Mouse (Mus musculus) liver, postnatal 0 days (tissue): ENCODE results near the gene Pparg. TPM values are rescaled to one million over a fixed set of nuclear protein-coding genes. Genes with fewer than 3 reads are reported as not detected.

Experiments used
- ATAC-seq: fragments of 200-750 bp; cut with Nextera tagmentation; 2 replicates; pipeline ENCODE4 v1.8.0; 2017; ENCODE audit warnings: mild to moderate bottlenecking, moderate library complexity
- DNase-seq: peaks from one replicate; pipeline ENCODE4 v3.0.0-alpha.2; 2016
- H3K27ac ChIP-seq: fragments of 300-500 bp; sonication (generic); 2 replicates; pipeline ENCODE4 v1.5.1; 2014; ENCODE audit warnings: antibody characterized with exemption, moderate library complexity, mild to moderate bottlenecking, low read depth
- H3K27me3 ChIP-seq: fragments of 300-500 bp; sonication (generic); 2 replicates; pipeline ENCODE4 v1.6.1; 2014; ENCODE audit warnings: low read length, control low read depth, mixed read lengths; ENCODE audit not compliant: insufficient read depth
- H3K36me3 ChIP-seq: fragments of 300-500 bp; sonication (generic); replicated peaks from 2 replicates; pipeline ENCODE4 v1.6.1; 2014; ENCODE audit warnings: mild to moderate bottlenecking, control low read depth, low read length, moderate library complexity, mixed read lengths; ENCODE audit not compliant: insufficient read depth
- H3K4me1 ChIP-seq: fragments of 300-500 bp; sonication (generic); 2 replicates; pipeline ENCODE4 v1.6.1; 2014; ENCODE audit warnings: antibody characterized with exemption, mild to moderate bottlenecking, control low read depth; ENCODE audit not compliant: insufficient read depth
- H3K4me2 ChIP-seq: fragments of 300-500 bp; sonication (generic); 2 replicates; pipeline ENCODE4 v1.6.1; 2014; ENCODE audit warnings: low read depth, mild to moderate bottlenecking, low read length, moderate library complexity, mixed read lengths
- H3K4me3 ChIP-seq: fragments of 300-500 bp; sonication (generic); 2 replicates; pipeline ENCODE4 v1.5.1; 2014; ENCODE audit warnings: low read depth, low read length
- H3K9ac ChIP-seq: fragments of 300-500 bp; sonication (generic); replicated peaks from 2 replicates; pipeline ENCODE4 v1.6.1; 2014; ENCODE audit warnings: mild to moderate bottlenecking, moderate library complexity
- H3K9me3 ChIP-seq: fragments of 300-500 bp; sonication (generic); 2 replicates; pipeline ENCODE4 v1.6.1; 2016; ENCODE audit warnings: mild to moderate bottlenecking, control low read depth, low read length, mixed read lengths
- CTCF ChIP-seq: sonication (generic); IDR thresholded peaks from 2 replicates; pipeline ENCODE4 v1.5.1; 2016; ENCODE audit warnings: antibody characterized with exemption, low read depth
- EP300 ChIP-seq: IDR thresholded peaks from 2 replicates; pipeline ENCODE4 v1.6.1; 2016; ENCODE audit warnings: antibody characterized with exemption, low read depth, mild to moderate bottlenecking
- WGBS: fragments of 180-500 bp; shearing (Covaris S2); extraction: QIAGEN DNeasy Blood & Tissue Kit; methylation state at CpG from one replicate; pipeline ENCODE4 v1.1.7; 2014; ENCODE audit not compliant: insufficient replicate concordance; 5-methylcytosine and 5-hydroxymethylcytosine counted together
- polyA plus RNA-seq: library from polyadenylated mRNA; unstranded; fragments of >200 nt; fragmentation: Nextera tagmentation; extraction: Ambion mirVana; gene quantifications from 2 replicates; pipeline ENCODE4 v1.2.1, GENCODE M21; 2015

The Pparg gene
- polyA plus RNA-seq, 1 experiment from 2014 or later, result 4.9 TPM

DNA sequence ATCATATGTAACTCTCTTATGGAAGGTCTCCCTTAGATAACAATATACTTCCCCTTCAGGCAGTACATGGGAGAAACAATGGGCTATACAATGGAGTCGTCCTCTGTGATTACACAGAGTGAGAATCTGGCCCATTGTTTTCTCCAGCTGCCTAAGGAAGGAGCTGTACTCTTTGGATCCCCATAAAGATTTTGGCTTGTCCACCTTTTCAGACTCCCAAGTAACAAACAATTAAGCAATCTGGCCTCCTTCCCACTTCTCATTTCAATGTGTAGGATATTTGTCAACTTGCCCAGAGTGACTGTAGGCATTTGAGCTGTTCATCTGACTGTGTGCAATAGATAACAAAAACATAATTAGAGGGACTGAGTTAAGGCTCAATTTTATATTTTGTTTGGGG lies 50.7 kb downstream of the Pparg start:
- no peaks in the 10 kb centered on the region for H3K36me3 ChIP-seq
- H3K4me2 ChIP-seq, result no peak overlapping the region
- H3K4me3 ChIP-seq, result no peak overlapping the region
- peaks cover 2% of the 10 kb centered on the region; the same call in 1 of the 2 replicates for H3K4me1 ChIP-seq
- no peak overlapping the region for H3K27ac ChIP-seq
- no peaks in the 10 kb centered on the region for H3K27me3 ChIP-seq
- DNase-seq (no peak), ATAC-seq (no peak)
- 28% methylated on average over 1 of the region's 1 CpGs for WGBS
- TF ChIP-seq EP300 (no peak), CTCF (no peak)
- no peaks in the 10 kb centered on the region for H3K9me3 ChIP-seq
- no peak overlapping the region for H3K9ac ChIP-seq

DNA sequence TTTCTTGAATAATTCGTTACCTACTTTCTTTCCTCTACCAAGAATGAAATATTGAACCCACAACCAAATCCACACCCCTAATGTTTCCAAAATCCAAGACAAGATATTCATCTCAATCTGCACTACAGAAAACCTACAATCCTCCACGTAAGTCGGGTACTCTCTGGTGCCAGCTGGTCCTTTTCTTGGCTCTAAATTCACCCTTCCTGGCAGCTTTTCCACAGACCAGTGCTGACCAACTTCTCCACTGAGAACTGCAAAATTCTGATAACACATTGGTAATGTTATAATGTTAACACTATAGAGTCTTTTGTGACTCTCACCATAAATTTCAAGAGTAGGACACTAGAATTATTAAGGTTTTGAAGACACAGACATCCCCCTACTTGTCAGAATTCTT lies 57.4 kb downstream of the Pparg start:
- H3K9me3 ChIP-seq, result no peaks in the 10 kb centered on the region
- no peak overlapping the region for H3K4me2 ChIP-seq
- no peaks in the 10 kb centered on the region for H3K27me3 ChIP-seq
- no peaks in the 10 kb centered on the region for H3K36me3 ChIP-seq
- DNase-seq (no peak), ATAC-seq (no peak)
- WGBS, result 82% methylated on average over 3 of the region's 3 CpGs
- no peak overlapping the region for H3K9ac ChIP-seq
- no peak overlapping the region for H3K27ac ChIP-seq
- no peak for TF ChIP-seq CTCF
- TF ChIP-seq EP300, result no peak
- no peaks in the 10 kb centered on the region; the same call in 1 of the 2 replicates for H3K4me1 ChIP-seq
- H3K4me3 ChIP-seq, result no peak overlapping the region

DNA sequence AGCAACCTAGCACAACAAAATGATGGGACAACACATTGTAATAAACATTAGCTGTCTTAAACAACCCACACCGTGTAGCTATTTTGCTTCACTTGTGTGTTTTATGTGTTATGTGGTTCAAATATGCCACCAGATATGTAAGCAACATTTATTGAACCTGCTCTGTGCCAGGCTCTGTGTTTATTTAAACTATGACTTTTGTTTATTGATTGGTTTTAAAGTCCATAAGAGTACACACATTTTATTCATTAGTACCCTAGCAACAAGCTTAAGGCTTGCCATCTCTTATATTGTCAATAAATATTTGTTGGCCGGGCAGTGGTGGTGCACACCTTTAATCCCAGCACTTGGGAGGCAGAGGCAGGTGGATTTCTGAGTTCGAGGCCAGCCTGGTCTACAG lies 58.2 kb downstream of the Pparg start:
- Histone ChIP-seq H3K4me3 (no peak overlapping the region), H3K9ac (no peak overlapping the region), H3K9me3 (no peaks in the 10 kb centered on the region), H3K27ac (no peak overlapping the region), H3K36me3 (no peaks in the 10 kb centered on the region), H3K4me2 (no peak overlapping the region), H3K4me1 (peaks cover under 1% of the 10 kb centered on the region), H3K27me3 (no peaks in the 10 kb centered on the region)
- TF ChIP-seq CTCF, result no peak
- no peak for TF ChIP-seq EP300
- DNase-seq (no peak), ATAC-seq (peak; percentile 57)
- 62% methylated on average over 3 of the region's 3 CpGs for WGBS

DNA sequence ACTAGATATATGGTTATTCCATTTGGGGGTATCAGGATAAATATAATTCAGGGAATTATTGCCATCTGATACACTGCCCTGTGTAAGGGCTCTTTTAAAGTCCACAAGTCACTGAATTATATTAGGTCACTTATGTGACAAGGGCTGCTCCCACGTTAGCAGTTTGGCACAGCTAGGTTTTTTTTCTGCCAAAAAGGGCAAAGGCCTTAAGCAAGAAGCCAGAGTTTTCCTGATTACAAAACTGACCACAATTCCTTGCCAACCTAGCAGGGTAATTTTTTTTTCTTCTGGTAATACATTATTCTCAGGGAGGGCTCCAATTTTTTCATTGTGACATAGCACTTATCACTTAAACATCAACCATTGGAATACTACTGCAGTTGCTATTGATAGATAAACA lies 60.2 kb downstream of the Pparg start:
- peaks cover 9% of the 10 kb centered on the region for H3K4me1 ChIP-seq
- no peak overlapping the region for H3K4me3 ChIP-seq
- no peaks in the 10 kb centered on the region for H3K9me3 ChIP-seq
- no peaks in the 10 kb centered on the region for H3K27me3 ChIP-seq
- 21% methylated on average over 1 of the region's 1 CpGs for WGBS
- DNase-seq (peak; percentile 31), ATAC-seq (peak; percentile 80)
- H3K9ac ChIP-seq, result no peak overlapping the region
- H3K4me2 ChIP-seq, result no peak overlapping the region
- H3K27ac ChIP-seq, result no peak overlapping the region
- no peaks in the 10 kb centered on the region for H3K36me3 ChIP-seq
- TF ChIP-seq EP300, result peak; percentile 59; the same call in 1 of the 2 replicates
- TF ChIP-seq CTCF, result no peak

DNA sequence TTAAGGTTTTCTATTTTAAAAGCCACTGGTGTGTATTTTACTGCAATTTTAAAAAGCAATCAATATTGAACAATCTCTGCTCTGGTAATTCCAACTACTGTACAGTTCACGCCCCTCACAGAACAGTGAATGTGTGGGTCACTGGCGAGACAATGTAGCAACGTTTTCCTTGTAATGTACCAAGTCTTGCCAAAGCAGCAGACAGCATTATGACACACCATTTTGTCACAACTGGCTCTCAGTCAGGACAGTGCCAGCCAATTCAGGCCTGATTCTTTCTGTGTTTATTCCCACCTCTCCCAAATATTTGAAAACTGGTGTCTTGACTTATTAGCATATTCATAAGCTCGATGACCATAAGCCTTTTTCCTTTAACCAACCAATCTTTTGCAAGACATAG lies 60.9 kb downstream of the Pparg start:
- no peak overlapping the region for H3K4me3 ChIP-seq
- H3K9ac ChIP-seq, result no peak overlapping the region
- ATAC-seq (peak; percentile 68), DNase-seq (no peak)
- WGBS, result 59% methylated on average over 4 of the region's 4 CpGs
- H3K27me3 ChIP-seq, result no peaks in the 10 kb centered on the region
- H3K27ac ChIP-seq, result peak overlapping the region; percentile 49; the same call in 1 of the 2 replicates
- H3K4me1 ChIP-seq, result peaks cover 9% of the 10 kb centered on the region
- TF ChIP-seq CTCF, result no peak
- no peak for TF ChIP-seq EP300
- H3K36me3 ChIP-seq, result no peaks in the 10 kb centered on the region
- H3K4me2 ChIP-seq, result no peak overlapping the region
- no peaks in the 10 kb centered on the region for H3K9me3 ChIP-seq

DNA sequence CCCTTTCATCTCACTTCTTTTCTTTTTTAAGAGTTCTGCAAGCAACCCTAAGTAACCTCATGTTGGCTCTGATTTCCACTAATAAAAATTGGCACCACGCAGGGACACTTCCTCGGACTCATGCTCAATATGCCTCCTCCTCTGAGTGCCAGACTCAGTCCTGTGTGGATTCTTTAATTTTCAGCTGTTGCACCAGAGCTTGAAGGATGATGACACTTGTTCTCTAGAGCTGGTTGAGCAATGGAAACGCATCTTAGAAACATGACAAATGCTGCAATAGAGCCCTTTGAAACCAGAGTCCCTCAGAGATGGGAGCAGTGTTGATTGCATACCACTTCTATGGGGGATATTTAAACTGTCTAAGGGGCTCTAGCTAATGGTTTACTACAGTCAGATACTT lies 63.7 kb downstream of the Pparg start:
- no peaks in the 10 kb centered on the region for H3K9me3 ChIP-seq
- peak overlapping the region; percentile 48; the same call in 1 of the 2 replicates for H3K27ac ChIP-seq
- DNase-seq (peak; percentile 19), ATAC-seq (peak; percentile 49; the same call in 1 of the 2 replicates)
- H3K4me3 ChIP-seq, result no peak overlapping the region
- peaks cover 9% of the 10 kb centered on the region for H3K4me1 ChIP-seq
- H3K27me3 ChIP-seq, result no peaks in the 10 kb centered on the region
- no peak overlapping the region for H3K4me2 ChIP-seq
- no peak overlapping the region for H3K9ac ChIP-seq
- H3K36me3 ChIP-seq, result no peaks in the 10 kb centered on the region
- no peak for TF ChIP-seq CTCF
- TF ChIP-seq EP300, result peak; percentile 55
- WGBS, result 61% methylated on average over 3 of the region's 3 CpGs

DNA sequence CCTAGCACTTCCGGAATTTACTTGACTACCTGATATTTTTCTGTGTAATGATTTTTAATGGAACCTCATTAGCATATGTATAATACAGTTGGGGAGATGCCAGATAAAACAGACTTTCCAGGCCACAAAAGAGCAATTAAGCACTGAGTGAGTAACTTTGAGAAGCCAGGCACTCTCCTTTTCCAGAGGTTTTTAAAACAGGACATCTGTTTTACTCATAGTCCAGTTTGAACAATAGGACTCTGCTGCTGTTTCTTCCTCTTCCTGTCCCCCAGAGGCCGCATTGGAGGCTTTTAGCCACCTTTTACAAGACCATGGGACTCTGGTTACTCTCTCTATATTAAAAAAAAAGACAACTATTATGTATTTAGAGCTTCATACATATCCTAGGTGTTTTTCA lies 72.0 kb downstream of the Pparg start:
- ATAC-seq, result no peak
- H3K4me1 ChIP-seq, result no peaks in the 10 kb centered on the region
- no peak for DNase-seq
- no peak overlapping the region for H3K9ac ChIP-seq
- no peaks in the 10 kb centered on the region for H3K27me3 ChIP-seq
- TF ChIP-seq EP300 (no peak), CTCF (no peak)
- no peak overlapping the region for H3K4me3 ChIP-seq
- WGBS, result 47% methylated on average over 2 of the region's 2 CpGs
- H3K9me3 ChIP-seq, result no peaks in the 10 kb centered on the region
- no peaks in the 10 kb centered on the region for H3K36me3 ChIP-seq
- no peak overlapping the region for H3K27ac ChIP-seq
- H3K4me2 ChIP-seq, result no peak overlapping the region
